Comparison of ENCODE assay signal across 28 mouse cellular contexts in the genomic region with DNA sequence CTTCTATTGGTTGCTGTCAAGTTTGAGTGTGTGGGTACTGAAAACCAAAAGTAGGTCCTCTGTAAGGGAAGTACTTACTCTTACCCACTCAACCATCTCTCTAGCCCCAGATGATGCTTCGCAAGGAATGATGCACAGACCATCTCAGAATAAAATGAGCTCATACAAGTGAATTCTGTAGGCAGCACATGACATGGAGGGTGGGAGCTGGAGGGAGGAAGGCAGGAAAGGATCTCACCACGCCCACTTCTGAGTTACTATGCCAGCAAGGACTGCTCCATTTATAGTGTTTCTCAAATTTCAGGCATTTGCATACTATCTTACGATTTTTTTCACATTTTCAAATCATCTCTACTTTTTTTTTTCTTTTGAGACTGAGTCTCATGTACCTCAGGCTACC.
DNase-seq lines count a peak whose midpoint lies in the region; ATAC-seq lines count a peak whose summit lies in the region.
"Had no signal": no experiment of that assay in that cellular context is flagged by ENCODE, and none has a peak within 500 bp of the region (broad histone marks: within the 10 kb centered on the region; RNA-seq: fewer than 3 reads in every experiment).

No protein-coding gene starts in this region.

- H3K4me2 ChIP-seq in neural tube, embryonic 15.5 days: no peak overlapping the region
- H3K4me2 ChIP-seq: embryonic facial prominence, embryonic 13.5 days; forebrain, embryonic 12.5 days; forebrain, embryonic 15.5 days; heart, embryonic 12.5 days; heart, embryonic 15.5 days; hindbrain, embryonic 14.5 days had no signal

- no peak overlapping the region for H3K27ac ChIP-seq in neural tube, embryonic 15.5 days (replicated peaks)
- H3K27ac ChIP-seq: embryonic facial prominence, embryonic 10.5 days; embryonic facial prominence, embryonic 13.5 days; forebrain, embryonic 12.5 days; forebrain, embryonic 15.5 days; heart, embryonic 15.5 days; hindbrain, embryonic 14.5 days; hindbrain, postnatal 0 days had no signal

- no peaks in the 10 kb centered on the region for H3K36me3 ChIP-seq in neural tube, embryonic 15.5 days
- H3K36me3 ChIP-seq: embryonic facial prominence, embryonic 10.5 days; embryonic facial prominence, embryonic 13.5 days; forebrain, embryonic 12.5 days; forebrain, embryonic 15.5 days; heart, embryonic 12.5 days; heart, embryonic 15.5 days had no signal

- no peak for ATAC-seq in neural tube, embryonic 15.5 days (ENCODE audit: low FRiP score)
- ATAC-seq: CD4-positive, CD25-positive, alpha-beta regulatory T cell, adult 4 months; forebrain, embryonic 15.5 days; hindbrain, postnatal 0 days; inflammation-experienced regulatory T-cells, adult 6 months had no signal

- 75% methylated on average over 3 of the region's 3 CpGs for WGBS in neural tube, embryonic 15.5 days

- H3K27me3 ChIP-seq in neural tube, embryonic 15.5 days (replicated peaks): no peaks in the 10 kb centered on the region
- H3K27me3 ChIP-seq: embryonic facial prominence, embryonic 13.5 days; forebrain, embryonic 12.5 days; forebrain, embryonic 15.5 days; heart, embryonic 12.5 days; heart, embryonic 15.5 days had no signal

- H3K9me3 ChIP-seq in neural tube, embryonic 15.5 days (replicated peaks): no peaks in the 10 kb centered on the region
- H3K9me3 ChIP-seq: embryonic facial prominence, embryonic 10.5 days; embryonic facial prominence, embryonic 13.5 days; forebrain, embryonic 12.5 days; forebrain, embryonic 15.5 days; heart, embryonic 12.5 days; heart, embryonic 15.5 days had no signal

- no peaks in the 10 kb centered on the region for H3K4me1 ChIP-seq in neural tube, embryonic 15.5 days
- H3K4me1 ChIP-seq: embryonic facial prominence, embryonic 10.5 days; embryonic facial prominence, embryonic 13.5 days; forebrain, embryonic 12.5 days; forebrain, embryonic 15.5 days had no signal

- no peak overlapping the region for H3K4me3 ChIP-seq in neural tube, embryonic 15.5 days (replicated peaks)
- H3K4me3 ChIP-seq: embryonic facial prominence, embryonic 10.5 days; embryonic facial prominence, embryonic 13.5 days; erythroblast, embryonic 14.5 days; forebrain, embryonic 12.5 days; forebrain, embryonic 15.5 days; heart, embryonic 12.5 days; heart, embryonic 15.5 days had no signal

- no peak overlapping the region for H3K9ac ChIP-seq in neural tube, embryonic 15.5 days (replicated peaks)
- H3K9ac ChIP-seq: embryonic facial prominence, embryonic 13.5 days; forebrain, embryonic 12.5 days; forebrain, embryonic 15.5 days; heart, embryonic 12.5 days; heart, embryonic 15.5 days; hindbrain, embryonic 14.5 days had no signal

- DNase-seq in frontal cortex, postnatal 36 days (ENCODE audit: low spot score in 2 of 2): peak; percentile 3 to 21
- no peak for DNase-seq in frontal cortex, postnatal 25 days (ENCODE audit: low spot score in 2 of 2)
- peak; percentile 18 for DNase-seq in right cerebral cortex, adult 18-20 months
- no peak for DNase-seq in right cerebral cortex, postnatal 4 days
- DNase-seq in telencephalon, adult 2 months (ENCODE audit: low read depth, low spot score): peak; percentile 28
- DNase-seq: adrenal gland, adult 2 months; adrenal gland, postnatal 14 days; cerebellum, adult 11-12 months; cerebellum, adult 8-10 months; cerebellum, postnatal 10 days; cerebellum, postnatal 36 days; embryo, embryonic 11 days; gastrocnemius, postnatal 25 days; heart, adult 18-20 months; heart, postnatal 10 days; heart, postnatal 4 days had no signal

Comparison
In these comparisons a context has a peak if more than half of its experiments do, and no peak if none do; other contexts are left out.
1. DNase-seq: peak in frontal cortex, postnatal 36 days (2 of 2), right cerebral cortex, adult 18-20 months (single experiment) and telencephalon, adult 2 months (single experiment); none in frontal cortex, postnatal 25 days (0 of 2) and right cerebral cortex, postnatal 4 days (single experiment).